Mouse (Mus musculus): Measurements from ENCODE around the gene Kmt2d.

- TF ChIP-seq CTCF (conservative IDR thresholded peaks at IDR 0.05; ENCODE audit: insufficient read depth, insufficient read length, low read depth, low read length) = no peak
- no peak for TF ChIP-seq POLR2A (IDR thresholded peaks at IDR 0.05; ENCODE audit: low read depth, low read length)
These were observed 27.2 kb upstream of the Kmt2d start, which contains the start of gene Dhh for GRCm38 (mm10) chr15:98897928-98898800.

Measured in kidney, adult 2 months (tissue).